Mouse (Mus musculus) embryonic fibroblast, embryonic 13.5 days (primary cell): Measurements from ENCODE around the gene Slc9a4.

ENCODE experiments used
- CTCF ChIP-seq: IDR thresholded peaks from 2 replicates; pipeline ENCODE4 v1.5.1; 2011; ENCODE audit warnings: mild to moderate bottlenecking, control low read depth, low read length, moderate library complexity, borderline replicate concordance; ENCODE audit not compliant: insufficient read depth
- POLR2A ChIP-seq: IDR thresholded peaks from 2 replicates; pipeline ENCODE4 v1.6.1; 2011; ENCODE audit warnings: low read depth, mild to moderate bottlenecking, control low read depth, low read length, moderate library complexity

DNA sequence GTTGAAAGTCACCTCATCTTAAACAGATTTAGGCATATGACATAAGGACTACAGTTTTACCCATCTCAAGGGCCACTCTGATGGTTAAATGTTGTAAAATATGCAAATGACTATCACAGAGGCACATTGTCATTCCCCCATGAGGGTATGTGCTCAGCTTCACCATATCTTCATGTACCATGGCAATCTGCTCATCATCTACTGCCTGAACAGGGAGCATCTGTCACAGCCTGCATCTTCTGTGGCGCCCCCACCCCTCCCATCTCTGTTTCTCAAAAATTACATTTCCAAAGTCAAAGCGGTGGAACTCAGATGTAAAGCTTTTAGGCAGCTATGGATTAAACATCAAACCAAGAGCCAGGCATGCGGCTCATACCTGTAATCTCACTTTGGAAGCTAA is 48.6 kb downstream of the Slc9a4 start:
- no peak for TF ChIP-seq CTCF
- TF ChIP-seq POLR2A = no peak
